Mouse (Mus musculus) layer of hippocampus, adult 9-10 months (tissue): Measurements from ENCODE around the gene Npsr1.

Experiments used
- DNase-seq: peaks from one replicate; pipeline ENCODE4 v3.0.0; 2022; ENCODE audit warnings: low spot score

The Npsr1 gene

DNA sequence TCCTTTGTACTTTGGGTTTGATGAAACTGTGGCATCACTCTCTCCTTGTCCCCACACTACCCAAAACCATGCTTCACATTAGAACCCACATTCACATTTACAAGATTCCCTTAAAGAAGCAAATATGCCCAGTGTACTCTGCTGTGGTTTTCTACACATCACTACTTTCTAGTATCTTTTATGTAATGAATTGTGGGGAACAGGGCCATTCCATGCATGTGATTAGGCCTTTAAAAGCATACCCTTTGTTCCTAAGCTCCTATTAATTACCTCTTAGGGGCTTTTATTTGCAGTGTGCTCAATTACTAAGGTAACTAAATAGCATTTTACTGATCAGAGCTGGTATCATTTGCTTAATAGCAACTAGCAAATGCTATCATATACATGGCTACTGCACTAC, 149.8 kb downstream of the Npsr1 start:
- no peak for DNase-seq

DNA sequence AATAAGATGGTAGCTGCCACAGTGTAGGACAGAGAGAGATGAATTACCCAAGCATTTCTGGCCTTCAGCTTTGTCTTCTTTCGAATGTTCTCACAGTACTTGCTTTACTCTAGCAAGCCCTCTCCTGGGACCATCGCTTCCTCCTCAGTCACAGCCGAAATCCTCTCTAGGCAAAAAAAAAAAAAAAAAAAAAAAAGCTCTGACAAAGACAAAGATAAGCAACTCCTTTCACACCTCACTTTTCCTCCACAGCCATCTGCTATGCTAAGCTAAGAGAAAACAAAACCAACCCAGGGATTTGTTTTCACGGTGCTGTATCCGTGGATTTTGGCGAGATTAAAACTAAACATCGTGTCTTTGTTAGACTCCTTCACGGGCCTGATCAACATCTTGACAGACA, 156.4 kb downstream of the Npsr1 start:
- no peak for DNase-seq

DNA sequence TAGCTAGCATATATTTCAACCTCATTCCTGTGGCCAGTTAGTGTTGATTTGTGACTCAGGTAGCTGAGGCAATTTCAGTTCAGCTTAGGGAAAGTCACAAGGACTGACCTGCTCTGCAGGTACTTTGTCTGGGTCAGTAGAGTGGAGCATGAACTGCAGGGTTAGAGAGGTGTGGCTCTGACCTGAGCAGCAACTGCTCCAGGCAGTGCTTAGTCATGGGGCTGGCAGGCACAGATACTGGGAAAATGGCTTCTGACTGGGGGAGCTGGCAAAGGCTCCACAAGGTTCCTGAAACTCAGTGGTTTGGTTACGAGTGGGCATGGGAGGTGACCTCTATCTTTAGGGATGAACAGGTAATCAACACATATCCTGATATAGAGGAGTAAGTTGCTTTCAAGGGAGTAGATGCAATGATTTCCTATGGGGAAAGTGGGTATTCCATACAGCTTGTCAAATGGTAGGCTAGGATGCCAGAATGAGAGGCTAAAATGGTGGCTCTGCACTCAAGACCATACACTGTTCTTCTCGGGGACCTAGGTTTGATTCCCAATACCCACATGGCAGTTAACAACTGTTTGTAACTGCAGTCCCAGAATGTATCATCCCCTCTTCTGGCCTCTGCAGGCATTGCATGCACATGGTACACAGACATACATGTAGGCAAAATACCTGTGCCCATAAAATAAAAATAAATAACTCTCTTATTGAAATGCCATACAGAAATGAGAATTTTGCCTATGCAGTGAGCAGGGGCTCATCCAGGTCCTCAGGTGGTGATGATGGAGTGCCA, 182.9 kb downstream of the Npsr1 start:
- no peak for DNase-seq

DNA sequence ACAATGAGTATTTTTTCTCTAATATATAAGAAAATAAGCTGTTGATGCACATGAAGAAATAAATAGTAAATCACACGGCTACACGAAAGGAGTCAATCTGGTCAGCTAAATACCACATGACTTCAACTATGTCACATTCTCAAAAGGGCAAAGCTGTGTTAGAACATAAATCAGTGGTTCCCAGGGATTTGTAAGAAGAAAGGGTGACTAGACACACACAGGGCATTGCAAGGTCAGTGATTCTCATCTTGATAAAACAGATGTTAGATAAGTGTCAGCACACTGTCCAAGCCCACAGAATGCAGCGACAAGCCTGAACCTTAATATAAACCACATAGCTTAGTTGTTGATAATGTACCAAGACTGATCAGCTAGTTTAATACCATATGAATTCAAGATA, 184.8 kb downstream of the Npsr1 start:
- DNase-seq, result no peak

DNA sequence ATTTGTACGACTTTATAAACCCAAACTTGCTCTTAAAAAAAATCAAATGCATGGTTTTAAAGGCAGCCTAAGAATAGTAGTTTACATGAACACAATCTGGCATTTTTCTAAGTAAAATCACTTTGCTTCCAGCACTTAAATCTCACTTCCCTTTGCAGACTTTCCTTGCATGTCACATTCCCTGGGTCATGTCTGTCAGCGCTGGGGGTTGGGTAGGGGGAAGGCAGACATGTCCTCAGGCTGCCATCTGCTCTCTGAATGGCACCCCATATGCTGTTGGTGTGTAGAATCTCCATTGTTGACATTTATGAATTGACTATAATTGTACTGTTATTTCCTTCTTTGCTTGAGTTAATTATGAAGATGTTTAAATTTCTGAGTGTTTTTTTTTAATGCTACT, 185.3 kb downstream of the Npsr1 start:
- DNase-seq, result peak; percentile 40

DNA sequence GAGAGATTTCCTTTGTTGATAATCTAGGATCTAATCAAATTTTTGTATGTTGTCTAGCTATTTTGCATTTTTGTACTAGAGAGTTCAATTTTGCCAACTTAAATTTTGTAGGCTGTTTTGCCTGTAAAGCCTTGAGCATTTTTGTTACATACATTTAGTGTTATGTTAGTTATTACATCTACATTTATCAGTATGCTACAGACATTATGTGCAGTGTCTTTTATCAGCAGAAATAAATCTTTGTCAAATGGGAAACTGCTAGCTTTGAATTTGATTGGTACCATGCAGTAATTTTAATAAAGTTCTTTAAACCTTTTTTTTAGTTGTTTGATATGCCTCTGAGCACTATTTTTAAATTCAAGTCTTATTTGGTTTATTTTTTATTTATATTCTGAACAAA, 185.7 kb downstream of the Npsr1 start:
- no peak for DNase-seq

DNA sequence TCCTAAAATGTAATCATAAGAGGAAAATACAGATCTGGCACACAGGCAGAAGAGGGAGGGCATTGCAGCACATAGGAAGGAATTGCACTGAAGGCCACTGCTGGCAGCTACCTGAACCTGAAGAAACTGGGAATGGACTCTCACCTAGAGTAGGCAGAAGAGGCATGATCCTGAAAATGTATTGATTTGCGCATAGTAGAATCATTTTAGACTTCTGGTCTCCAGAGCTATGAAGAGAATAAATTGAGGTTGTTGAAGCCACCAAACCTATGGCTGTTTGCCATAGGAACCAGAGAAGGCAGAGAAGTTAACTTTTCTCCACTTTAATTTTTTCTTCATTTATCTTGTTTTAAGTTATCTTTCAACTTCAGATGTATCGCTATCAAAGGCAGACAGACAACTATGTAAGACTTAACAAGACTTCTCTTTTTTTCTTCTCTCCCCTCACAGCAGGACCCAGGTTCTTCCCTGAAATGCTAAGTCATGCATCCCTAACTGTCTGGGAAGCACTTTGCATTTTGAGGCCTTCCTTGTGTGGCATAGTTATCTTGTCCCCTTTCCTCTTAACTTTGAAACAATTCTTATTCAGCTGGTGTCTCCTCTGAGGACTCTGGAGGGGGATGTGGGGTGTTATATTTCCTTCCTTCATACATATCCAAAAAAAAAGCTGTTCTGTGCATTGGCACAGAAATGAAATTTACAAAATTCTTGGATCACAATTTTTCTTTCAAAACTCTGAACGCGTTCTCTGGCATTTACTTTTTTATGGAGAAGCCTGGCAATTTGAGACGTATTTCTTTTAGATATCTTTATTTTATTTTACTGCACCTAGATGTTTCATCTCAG, 186.7 kb downstream of the Npsr1 start:
- DNase-seq, result no peak

DNA sequence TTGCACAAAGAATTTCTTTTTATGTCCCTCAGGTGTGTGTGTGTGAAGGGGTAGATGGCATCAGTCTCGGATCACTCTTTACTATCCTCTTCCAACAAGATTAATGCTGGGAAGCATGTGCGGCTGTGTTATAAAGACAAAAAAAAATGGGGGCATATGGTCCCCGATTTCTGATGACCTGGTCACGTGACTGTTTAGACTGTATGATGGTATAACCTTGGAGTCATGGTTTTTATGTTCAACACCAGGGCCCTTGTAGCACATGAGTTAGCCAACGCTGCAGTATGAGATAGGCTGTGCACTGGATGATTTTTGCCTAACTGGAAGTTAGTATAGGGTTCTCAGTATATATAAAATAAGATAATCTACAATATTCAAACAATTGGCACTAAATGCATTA, 187.6 kb downstream of the Npsr1 start:
- no peak for DNase-seq

DNA sequence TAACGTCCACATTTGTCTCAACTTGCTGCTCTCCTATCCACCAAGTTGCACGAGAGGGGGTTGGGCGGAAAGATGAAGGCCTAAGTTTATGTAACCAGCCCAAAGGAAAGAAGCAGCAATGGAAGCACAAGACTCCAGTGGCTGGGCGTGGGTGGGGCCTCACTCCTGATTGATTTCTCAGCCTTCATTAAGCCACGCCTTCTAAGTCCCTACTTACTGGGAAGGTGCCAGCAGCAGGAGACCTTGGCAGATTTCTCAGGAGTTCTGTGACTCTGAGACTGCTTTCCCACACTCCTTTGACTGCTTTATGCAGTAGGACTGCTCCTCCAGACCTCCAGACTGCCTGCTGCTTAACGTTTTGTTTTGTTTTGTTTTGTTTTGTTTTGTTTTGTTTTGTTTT, 193.6 kb downstream of the Npsr1 start:
- DNase-seq, result no peak

DNA sequence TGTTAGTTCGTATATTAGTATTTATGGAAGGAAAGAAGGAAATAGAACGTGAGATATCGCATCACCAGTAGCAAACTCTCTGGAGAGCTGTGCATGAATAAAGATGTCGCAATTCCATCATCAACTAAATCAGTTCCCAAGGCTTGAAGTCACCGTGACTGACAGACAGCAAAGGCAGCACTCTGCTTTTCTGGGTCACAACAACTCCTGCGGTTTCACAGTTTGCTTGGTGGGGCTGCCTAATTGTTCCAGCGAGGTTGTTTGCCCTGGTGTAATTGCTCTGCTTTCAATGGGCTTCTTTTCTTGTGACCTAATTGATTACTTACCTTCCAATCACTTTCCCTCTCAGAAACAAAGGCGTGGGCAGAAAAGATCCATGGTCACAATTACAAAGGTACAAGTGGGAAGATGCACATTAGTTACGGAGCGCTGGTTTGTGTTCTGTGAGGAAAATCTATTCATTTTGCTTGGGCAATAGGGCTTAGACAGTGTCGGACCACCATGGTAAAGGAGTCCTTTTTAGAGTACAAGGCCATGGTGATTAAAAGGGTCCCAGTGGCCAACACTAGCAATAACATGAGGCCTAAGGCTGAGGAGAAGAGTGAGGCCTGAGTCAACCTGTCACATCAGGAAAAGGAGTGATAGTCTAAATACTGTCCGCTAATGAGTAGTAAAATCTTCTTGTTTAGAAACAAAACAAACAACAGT, 195.6 kb downstream of the Npsr1 start:
- no peak for DNase-seq

DNA sequence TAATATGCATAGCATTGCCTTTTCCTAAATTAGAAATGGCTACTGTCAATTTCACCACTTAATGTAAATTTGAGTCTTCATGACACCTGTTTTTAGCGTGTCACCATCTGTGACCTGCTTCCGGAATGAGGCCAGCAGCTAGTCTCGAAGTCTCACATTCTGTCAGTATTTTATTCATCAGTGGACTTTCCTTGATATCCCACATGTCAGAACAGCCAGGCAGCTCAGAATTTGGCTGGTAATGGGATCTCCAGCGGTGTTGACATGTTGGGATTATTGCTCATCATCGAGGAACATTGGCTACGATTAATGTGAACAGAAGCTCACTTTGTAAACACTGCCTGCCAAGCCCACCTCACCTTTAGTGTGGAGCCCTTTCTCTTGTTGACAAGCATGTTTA, 205.1 kb downstream of the Npsr1 start:
- DNase-seq, result no peak

DNA sequence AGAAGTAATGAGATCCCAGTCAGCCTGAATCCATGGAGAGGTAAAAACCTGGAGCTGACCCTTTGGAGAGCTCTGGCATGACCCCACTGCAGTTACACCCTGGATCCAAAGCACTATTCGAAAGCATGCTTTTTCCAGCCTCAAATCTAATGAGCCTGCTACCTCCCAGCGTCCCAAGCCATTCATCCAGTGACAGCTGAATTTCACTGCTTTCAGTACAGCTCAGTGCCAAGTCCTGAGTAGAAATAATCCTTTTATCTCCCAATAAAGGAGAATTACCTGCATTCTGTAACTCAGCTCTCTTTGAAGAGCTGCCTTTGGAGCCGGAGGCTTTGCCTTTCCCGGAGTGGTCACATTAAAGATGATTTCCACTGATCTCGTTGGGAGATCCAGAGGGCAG, 209.2 kb downstream of the Npsr1 start:
- no peak for DNase-seq

DNA sequence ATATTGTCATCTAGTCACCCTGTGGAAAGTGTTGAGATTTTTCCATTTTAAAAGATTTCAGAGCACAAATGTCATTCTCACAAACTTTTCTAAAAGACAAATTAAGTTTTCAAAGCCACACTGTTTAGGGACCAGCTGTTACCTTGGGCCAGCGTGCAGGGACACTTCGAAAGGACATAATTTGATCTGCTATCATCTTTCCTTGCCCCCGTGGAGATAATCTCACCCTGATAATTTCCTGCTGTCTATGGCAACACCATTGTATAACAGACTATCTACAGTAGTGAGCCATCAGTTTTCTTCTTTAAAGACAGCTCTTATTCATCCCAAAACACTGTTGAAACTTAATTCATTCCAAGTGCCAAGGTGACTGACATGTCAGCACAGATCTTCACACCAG, 209.6 kb downstream of the Npsr1 start:
- no peak for DNase-seq

DNA sequence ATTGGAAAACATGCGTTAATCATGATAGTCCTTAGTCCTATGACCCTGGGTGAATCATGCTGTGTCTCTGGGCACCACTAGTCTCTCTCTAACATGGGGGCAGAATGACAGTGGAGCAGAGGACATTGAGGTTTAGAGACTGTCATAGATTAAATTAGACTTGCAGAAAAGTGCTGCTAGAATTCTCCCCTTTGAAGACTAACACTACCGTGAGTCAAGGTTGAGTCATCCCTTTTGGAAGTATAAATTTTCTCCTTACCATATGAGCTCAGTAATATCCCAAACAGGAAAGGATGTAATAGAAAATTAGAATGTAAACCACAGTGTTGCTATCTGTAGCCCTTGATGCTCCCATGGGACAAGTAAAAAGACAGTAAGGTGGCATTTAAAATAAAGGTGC, 218.0 kb downstream of the Npsr1 start:
- DNase-seq, result no peak

DNA sequence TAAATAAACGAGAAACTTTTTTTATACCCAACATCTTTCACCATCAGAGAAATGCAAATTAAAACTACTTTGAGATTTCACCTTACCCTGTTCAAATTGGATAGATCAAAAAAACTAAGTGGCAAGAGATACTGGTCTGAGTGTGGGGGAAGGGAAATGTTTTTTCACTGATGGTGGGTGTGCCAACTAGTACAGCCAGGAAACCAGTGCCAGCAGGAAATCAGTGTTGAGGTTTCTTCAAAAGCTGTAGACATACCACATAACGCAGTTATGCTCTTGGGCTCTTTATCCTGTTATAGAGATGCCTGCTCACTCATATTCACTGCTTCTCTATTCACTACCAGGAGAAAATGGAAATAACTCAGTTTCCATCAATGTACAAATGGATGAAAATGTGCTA, 233.9 kb downstream of the Npsr1 start:
- no peak for DNase-seq

DNA sequence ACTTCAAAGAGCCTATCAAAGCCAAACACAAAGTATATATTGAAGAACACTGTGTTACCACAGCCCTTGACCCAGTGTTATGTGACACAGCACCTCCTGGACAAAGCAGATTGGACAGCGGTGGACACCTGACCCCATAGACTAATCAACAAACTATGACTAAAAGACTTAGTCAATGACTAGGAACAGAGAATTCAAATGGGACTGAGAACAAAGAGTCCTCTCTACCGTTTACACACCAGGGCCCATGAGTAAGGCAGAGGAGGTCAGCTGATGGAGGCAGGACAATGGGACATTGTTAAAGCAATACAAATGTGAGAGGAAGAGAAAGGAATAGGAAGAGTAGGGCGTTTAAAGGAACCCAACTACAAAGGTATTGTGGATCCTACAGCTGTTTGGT, 243.5 kb downstream of the Npsr1 start:
- no peak for DNase-seq

DNA sequence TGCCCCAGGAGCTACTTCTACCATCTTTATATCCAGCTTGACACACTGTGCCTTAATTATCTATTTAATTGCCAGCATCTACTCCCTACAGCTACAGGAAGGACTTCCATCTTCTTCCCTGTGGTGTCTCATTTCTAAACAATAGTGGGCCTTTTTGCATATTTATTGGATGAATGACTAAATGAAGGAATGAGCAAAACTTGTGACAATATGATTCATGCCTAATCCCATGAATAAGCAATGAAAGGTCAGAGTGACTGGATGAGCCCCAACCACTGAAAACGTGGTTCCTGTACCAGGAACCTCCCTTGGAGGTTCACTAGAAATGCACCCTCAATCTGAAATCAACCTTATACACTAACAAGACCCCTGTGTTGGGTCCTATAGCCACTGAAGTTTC, 249.2 kb downstream of the Npsr1 start:
- no peak for DNase-seq

DNA sequence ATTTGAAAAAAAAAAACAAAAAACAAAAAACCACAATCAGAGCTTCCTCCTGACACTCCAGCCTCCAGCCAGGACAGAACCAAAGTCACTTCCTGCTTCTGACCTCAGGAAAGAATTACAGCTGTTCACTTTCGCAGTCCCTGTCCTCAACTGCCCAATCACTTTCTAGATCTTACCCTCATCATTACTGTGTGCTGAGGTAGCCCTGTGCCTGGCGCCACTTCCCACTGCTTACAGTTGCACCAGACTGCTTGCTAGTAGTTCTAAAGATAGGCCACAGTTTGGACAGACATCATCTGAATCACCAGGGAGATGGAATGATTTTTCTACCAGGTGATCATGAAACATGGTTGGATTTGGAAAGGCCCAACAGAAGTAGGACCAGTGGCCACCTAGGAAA, 251.7 kb downstream of the Npsr1 start:
- no peak for DNase-seq

DNA sequence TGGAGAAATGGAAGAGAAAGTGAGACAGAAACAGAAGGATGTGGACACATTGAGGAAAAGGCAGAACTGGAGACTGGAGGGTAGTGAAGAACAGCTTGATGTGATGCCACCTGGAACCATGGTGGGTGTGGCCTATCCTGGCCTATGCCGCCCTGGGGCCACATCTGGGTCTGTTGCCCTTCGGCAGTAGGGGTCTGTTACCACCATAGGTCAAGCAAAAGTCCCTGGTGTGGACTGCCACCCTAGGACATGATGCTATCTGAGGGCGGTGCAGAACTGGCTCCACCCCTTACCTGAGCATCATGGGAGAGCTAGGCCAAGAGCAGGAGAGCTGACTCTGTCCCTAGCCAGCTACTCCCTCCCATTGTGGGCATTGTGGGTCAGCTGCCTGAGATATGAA, 253.6 kb downstream of the Npsr1 start:
- DNase-seq, result no peak
